Mouse (Mus musculus) cortical plate, adult 2 months (tissue): ENCODE data around the gene Hspb8. TPM values are rescaled to one million over a fixed set of nuclear protein-coding genes. Genes with fewer than 3 reads are reported as not detected.
A peak's percentile ranks its signal among the peaks of the same experiment; 100 is the strongest.

Experiments used
- H3K27ac ChIP-seq: fragments of 200-500 bp; 2 replicates; pipeline ENCODE4 v1.5.1; 2012; ENCODE audit warnings: low read length, control low read depth, inconsistent platforms; ENCODE audit not compliant: insufficient read depth
- H3K4me1 ChIP-seq: fragments of 200-500 bp; 2 replicates; pipeline ENCODE4 v1.6.1; 2011; ENCODE audit warnings: low read length; ENCODE audit not compliant: control insufficient read depth, insufficient read depth
- H3K4me3 ChIP-seq: fragments of 200-500 bp; 2 replicates; pipeline ENCODE4 v1.5.1; 2011; ENCODE audit warnings: mild to moderate bottlenecking, low read length, control low read depth; ENCODE audit not compliant: insufficient read depth
- CTCF ChIP-seq: fragments of 200-500 bp; IDR thresholded peaks from 2 replicates; pipeline ENCODE4 v1.5.1; 2011; ENCODE audit warnings: mild to moderate bottlenecking, control low read depth, low read length; ENCODE audit not compliant: insufficient read depth; ENCODE audit errors: extremely low read depth
- POLR2A ChIP-seq: fragments of 200-500 bp; IDR thresholded peaks from 2 replicates; pipeline ENCODE4 v1.6.1; 2011; ENCODE audit warnings: mild to moderate bottlenecking, low read length, control low read depth; ENCODE audit not compliant: insufficient read depth; ENCODE audit errors: extremely low read depth
- polyA plus RNA-seq: library from polyadenylated mRNA; depleted of rRNA; stranded (reverse); fragments of >200 nt; gene quantifications from 2 replicates; pipeline ENCODE4 v1.2.3, GENCODE M21; 2012; rRNA removed

The Hspb8 gene
- polyA plus RNA-seq, 1 experiment: 18.6 TPM

DNA sequence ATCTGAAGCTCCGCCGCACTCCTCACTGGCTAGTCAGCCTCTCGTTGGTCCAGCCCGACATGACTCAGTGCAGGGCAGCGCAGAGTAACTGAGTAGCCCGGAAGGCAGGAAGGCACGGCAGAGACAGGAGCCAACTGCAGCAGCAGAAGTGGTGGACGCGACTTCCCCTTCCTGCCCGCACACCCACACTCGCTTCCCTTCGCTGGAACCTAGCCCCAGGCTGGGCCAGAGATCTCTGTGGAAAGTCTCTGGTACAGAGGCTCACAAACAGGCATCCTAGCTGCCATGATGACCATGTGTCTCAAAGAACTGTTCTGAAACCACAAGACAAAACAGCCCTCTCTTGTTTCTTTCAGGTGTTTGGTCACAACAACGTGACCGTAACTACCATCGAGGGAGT, 41.4 kb downstream of the Hspb8 start:
- no peak overlapping the region for H3K4me3 ChIP-seq
- H3K4me1 ChIP-seq: no peaks in the 10 kb centered on the region
- H3K27ac ChIP-seq: no peak overlapping the region
- TF ChIP-seq CTCF (no peak), POLR2A (no peak)

DNA sequence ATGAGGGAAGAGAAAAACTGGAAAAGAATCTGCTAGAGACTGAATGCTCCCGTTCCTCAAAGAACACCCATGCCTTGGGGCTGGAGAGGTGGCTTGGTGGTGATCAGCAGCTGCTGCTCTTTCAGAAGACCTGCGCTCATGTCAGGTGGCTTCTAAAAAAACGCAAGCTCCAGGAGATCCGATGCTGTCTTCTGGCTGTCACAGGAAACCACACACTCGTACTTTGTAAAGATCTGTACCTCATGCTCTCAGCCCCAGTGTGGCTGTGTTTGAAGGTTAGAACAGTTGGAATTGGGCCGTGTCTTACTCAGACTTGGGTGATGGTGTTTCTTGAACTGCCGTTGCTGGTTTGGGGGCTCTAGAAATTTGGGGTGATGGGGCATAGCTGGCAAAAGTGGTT, 42.3 kb downstream of the Hspb8 start:
- Histone ChIP-seq H3K27ac (no peak overlapping the region), H3K4me1 (no peaks in the 10 kb centered on the region), H3K4me3 (no peak overlapping the region)
- TF ChIP-seq CTCF: no peak

- H3K4me3 ChIP-seq: no peak overlapping the region
- H3K4me1 ChIP-seq: no peaks in the 10 kb centered on the region
- TF ChIP-seq CTCF (no peak), POLR2A (no peak)
- H3K27ac ChIP-seq: no peak overlapping the region
Measured at GRCm38 (mm10) chr5:116378872-116379271, 43.8 kb downstream of the Hspb8 start.

DNA sequence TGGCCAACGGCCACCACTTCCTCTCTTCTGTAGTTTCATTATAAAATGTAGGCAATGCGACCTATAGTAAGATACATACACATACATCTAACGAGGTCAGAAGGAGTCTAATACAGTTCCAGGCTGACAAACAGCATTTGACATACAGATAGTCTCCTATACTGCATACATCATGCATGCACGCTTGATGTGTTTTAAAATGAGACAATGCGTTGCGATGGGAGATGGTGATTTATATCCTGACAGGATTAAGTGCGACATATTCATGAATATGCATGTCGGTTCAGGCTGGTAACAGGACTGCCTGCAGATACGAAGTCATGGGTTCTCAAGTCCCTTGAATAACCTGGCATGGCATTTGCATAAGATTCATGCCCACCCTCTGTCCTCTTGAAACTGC, 54.7 kb downstream of the Hspb8 start:
- Histone ChIP-seq H3K4me1 (no peaks in the 10 kb centered on the region), H3K4me3 (no peak overlapping the region), H3K27ac (no peak overlapping the region)
- TF ChIP-seq CTCF (no peak), POLR2A (no peak)

DNA sequence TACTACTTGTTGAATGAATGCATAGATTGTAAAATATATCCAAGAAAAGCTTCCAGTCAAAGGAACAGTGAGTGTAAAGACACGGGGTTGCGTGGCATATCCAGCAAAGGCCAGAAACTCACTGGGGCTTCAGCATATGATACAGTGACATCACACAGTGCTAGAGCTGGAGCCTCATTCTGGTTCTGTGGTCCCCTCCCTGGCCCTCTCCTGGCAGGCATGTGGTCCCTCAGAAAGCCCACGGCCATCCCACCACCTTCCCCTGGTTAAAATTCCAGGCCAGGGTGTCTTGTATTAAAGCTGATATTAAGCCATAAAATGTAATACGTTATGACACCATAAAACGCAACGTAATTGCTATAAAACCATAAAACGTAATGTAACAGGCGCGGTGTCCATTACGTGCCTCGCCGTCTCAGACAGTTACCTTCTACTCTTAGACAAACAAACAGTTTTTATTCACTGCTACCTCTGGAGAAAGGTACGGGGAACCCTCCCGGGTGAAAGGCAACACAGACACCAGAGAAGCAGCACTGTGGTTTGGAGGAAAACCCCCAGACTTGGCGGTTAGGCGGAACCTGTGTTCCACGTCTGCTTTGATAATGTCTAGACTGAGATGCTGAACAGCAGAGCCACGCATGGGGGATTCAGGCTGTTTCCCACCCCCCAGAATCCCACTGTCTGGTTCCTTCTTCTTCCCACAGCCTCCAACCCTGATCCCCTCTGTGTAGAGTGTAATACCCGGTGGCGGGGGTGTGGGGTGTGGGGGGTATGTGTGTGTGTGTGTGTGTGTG, 55.6 kb downstream of the Hspb8 start:
- Histone ChIP-seq H3K4me1 (no peaks in the 10 kb centered on the region), H3K4me3 (no peak overlapping the region), H3K27ac (no peak overlapping the region)
- TF ChIP-seq CTCF (no peak), POLR2A (no peak)

GRCm38 (mm10) chr5:116361342-116361741, 61.3 kb downstream of the Hspb8 start:
- 0 out of 2 replicates have a peak, but pooled peaks have one; percentile 10 for TF ChIP-seq CTCF
- no peak for TF ChIP-seq POLR2A
- Histone ChIP-seq H3K27ac (no peak overlapping the region), H3K4me1 (no peaks in the 10 kb centered on the region), H3K4me3 (no peak overlapping the region)

DNA sequence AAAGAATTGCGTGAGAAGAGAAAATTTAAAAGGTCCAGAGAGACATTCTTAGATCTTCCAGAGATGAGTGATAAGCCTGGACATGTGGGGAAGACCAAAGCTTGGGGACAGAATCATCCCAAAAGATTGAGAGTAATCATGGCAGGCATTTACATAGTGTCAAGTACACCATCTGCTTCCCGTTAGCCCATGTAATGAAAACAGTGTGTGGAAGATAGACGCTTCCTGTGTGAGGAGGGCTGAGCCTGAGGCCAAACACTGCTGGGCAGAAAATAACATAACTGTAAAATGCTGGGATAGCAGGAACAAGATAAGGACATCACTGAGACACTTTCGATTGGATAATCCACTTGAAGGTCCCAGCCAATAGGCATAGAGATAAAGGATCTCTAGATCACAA, 61.9 kb downstream of the Hspb8 start:
- TF ChIP-seq CTCF (no peak), POLR2A (no peak)

More for the DNA sequence above, 61.9 kb downstream of the Hspb8 start:
- H3K27ac ChIP-seq: no peak overlapping the region
- no peaks in the 10 kb centered on the region for H3K4me1 ChIP-seq
- H3K4me3 ChIP-seq: no peak overlapping the region

Other genes with a start within 250 kb of the Hspb8 start
- 0.23 and 0.29 TPM in 2 replicates for gene Ccdc60, start 133.9 kb downstream of the Hspb8 start, polyA plus RNA-seq
- 18.4 and 19.7 TPM in 2 replicates for gene Srrm4, start 169.0 kb upstream of the Hspb8 start, polyA plus RNA-seq